Mouse (Mus musculus) hindbrain, embryonic 14.5 days (tissue): ENCODE results near the gene Adm2. TPM values are rescaled to one million over a fixed set of nuclear protein-coding genes. Genes with fewer than 3 reads are reported as not detected.
A peak's percentile ranks its signal among the peaks of the same experiment; 100 is the strongest.

Experiments
- ATAC-seq: fragments of 200-750 bp; cut with Nextera tagmentation; 2 replicates; pipeline ENCODE4 v1.8.0; 2017; ENCODE audit warnings: moderate number of reproducible peaks, mild to moderate bottlenecking, moderate TSS enrichment, moderate library complexity; ENCODE audit not compliant: low FRiP score
- DNase-seq: peaks from one replicate; pipeline ENCODE4 v3.0.0-alpha.2; 2015; ENCODE audit warnings: low spot score
- H3K27ac ChIP-seq: fragments of 300-500 bp; sonication (generic); 2 replicates; pipeline ENCODE4 v1.5.1; 2014; ENCODE audit warnings: mild to moderate bottlenecking, moderate library complexity
- H3K27me3 ChIP-seq: fragments of 300-500 bp; sonication (generic); 2 replicates; pipeline ENCODE4 v1.6.1; 2014; ENCODE audit warnings: mild to moderate bottlenecking, low read length, mixed read lengths; ENCODE audit not compliant: control insufficient read depth, insufficient read depth
- H3K36me3 ChIP-seq: fragments of 300-500 bp; sonication (generic); replicated peaks from 2 replicates; pipeline ENCODE4 v1.6.1; 2014; ENCODE audit not compliant: control insufficient read depth, insufficient read depth
- H3K4me1 ChIP-seq: fragments of 300-500 bp; sonication (generic); replicated peaks from 2 replicates; pipeline ENCODE4 v1.6.1; 2014; ENCODE audit warnings: antibody characterized with exemption, low read length, mixed read lengths; ENCODE audit not compliant: control insufficient read depth, insufficient read depth
- H3K4me2 ChIP-seq: fragments of 300-500 bp; sonication (generic); replicated peaks from 2 replicates; pipeline ENCODE4 v1.6.1; 2014; ENCODE audit warnings: mild to moderate bottlenecking, moderate library complexity
- H3K4me3 ChIP-seq: fragments of 300-500 bp; sonication (generic); replicated peaks from 2 replicates; pipeline ENCODE4 v1.5.1; 2014; ENCODE audit warnings: mild to moderate bottlenecking, low read length
- H3K9ac ChIP-seq: fragments of 300-500 bp; sonication (generic); 2 replicates; pipeline ENCODE4 v1.6.1; 2014
- H3K9me3 ChIP-seq: fragments of 300-500 bp; sonication (generic); 2 replicates; pipeline ENCODE4 v1.6.1; 2016; ENCODE audit warnings: low read length; ENCODE audit not compliant: control insufficient read depth
- WGBS: fragments of 180-500 bp; shearing (Covaris S2); extraction: QIAGEN DNeasy Blood & Tissue Kit; methylation state at CpG from one replicate; pipeline ENCODE4 v1.1.7; 2014; 5-methylcytosine and 5-hydroxymethylcytosine counted together
- microRNA-seq: library from miRNA; unstranded; fragments of <30 nt; microRNA quantifications from one replicate; pipeline ENCODE4, GENCODE M21; 2016
- polyA plus RNA-seq: library from polyadenylated mRNA; unstranded; fragments of >200 nt; fragmentation: Nextera tagmentation; extraction: Ambion mirVana; gene quantifications from 2 replicates; pipeline ENCODE4 v1.2.1, GENCODE M21; 2014

Gene Adm2
- polyA plus RNA-seq, 1 experiment from 2014 or later, result not detected

DNA sequence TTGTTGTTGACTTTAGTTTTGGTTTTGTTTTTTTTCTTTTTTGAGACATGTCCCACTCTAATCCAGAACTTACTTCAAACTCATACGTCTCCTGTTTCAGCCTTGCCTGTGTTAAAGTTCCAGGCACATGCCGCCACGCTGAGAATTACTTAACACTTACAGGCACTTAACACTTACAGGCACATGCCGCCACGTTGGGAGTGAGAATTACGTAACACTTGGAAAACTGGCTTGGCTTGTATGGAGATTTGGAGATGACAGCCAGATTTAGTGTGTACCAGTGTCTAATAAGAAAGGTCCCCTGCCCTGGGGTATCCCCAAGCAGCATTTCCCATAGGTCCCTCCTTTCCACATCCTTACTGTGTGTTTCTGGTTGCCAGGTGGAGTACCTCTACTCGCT, 40.5 kb downstream of the Adm2 start:
- Histone ChIP-seq H3K9me3 (no peaks in the 10 kb centered on the region), H3K36me3 (peaks cover 79% of the 10 kb centered on the region), H3K4me2 (no peak overlapping the region), H3K4me3 (no peak overlapping the region), H3K4me1 (no peaks in the 10 kb centered on the region), H3K27ac (no peak overlapping the region), H3K27me3 (no peaks in the 10 kb centered on the region), H3K9ac (no peak overlapping the region)
- WGBS, result 98% methylated on average over 7 of the region's 7 CpGs
- DNase-seq (no peak), ATAC-seq (no peak)

GRCm38 (mm10) chr15:89365141-89365551, 42.6 kb downstream of the Adm2 start:
- Histone ChIP-seq H3K4me2 (no peak overlapping the region), H3K36me3 (peaks cover 100% of the 10 kb centered on the region), H3K9me3 (no peaks in the 10 kb centered on the region), H3K27me3 (no peaks in the 10 kb centered on the region), H3K27ac (no peak overlapping the region), H3K4me1 (no peaks in the 10 kb centered on the region), H3K9ac (no peak overlapping the region), H3K4me3 (no peak overlapping the region)
- DNase-seq (no peak), ATAC-seq (no peak)
- WGBS, result 95% methylated on average over 4 of the region's 4 CpGs

DNA sequence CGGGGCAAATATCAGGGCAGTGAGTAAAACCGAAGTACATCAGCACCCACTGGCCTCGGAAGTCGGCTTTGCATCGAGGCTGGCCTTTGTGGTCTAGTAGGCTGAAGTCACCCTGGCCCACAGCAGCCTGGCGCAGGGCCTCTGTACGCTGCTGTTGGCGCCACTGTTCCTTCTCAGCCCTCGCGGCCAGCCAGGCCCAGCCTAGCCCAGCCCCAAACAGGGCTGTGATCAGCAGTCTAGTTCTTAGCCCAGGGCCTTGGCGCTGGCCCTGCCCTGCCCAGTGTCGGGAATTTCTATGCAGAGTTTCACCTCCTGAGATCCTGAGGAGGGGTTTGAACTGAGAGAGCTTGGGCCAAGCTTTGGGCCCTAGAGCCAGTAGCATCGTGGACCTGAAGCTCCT, 49.5 kb downstream of the Adm2 start:
- no peaks in the 10 kb centered on the region for H3K9me3 ChIP-seq
- no peak overlapping the region for H3K27ac ChIP-seq
- H3K4me2 ChIP-seq, result no peak overlapping the region
- H3K4me3 ChIP-seq, result no peak overlapping the region
- no peak overlapping the region for H3K9ac ChIP-seq
- DNase-seq, result no peak
- H3K36me3 ChIP-seq, result peaks cover 52% of the 10 kb centered on the region
- H3K4me1 ChIP-seq, result peaks cover 15% of the 10 kb centered on the region
- ATAC-seq, result no peak
- H3K27me3 ChIP-seq, result peaks cover 13% of the 10 kb centered on the region
- 91% methylated on average over 13 of the region's 13 CpGs for WGBS

DNA sequence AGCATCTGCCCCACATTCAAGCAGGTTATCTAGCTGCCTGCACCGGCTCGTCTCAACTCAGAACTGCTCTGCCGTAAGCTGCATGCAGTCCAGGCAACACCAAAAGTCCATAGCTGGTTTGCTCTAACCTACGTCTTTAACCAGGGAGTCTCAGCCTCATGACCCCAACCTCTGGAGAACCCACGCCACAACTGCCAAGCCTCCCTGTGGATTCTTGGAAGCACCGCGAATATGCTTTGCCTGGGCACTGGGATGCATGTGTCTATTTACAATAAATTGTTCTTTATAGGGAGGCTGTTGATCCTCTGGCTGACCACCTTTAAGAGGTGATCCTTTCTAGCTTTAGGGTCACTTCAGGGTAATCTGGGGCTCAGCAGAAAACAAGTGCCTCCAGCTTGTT, 50.0 kb downstream of the Adm2 start:
- DNase-seq (no peak), ATAC-seq (no peak)
- Histone ChIP-seq H3K36me3 (peaks cover 48% of the 10 kb centered on the region), H3K9me3 (no peaks in the 10 kb centered on the region), H3K4me2 (peak overlapping the region; percentile 70), H3K4me1 (peaks cover 15% of the 10 kb centered on the region), H3K4me3 (peak overlapping the region; percentile 61), H3K27me3 (peaks cover 18% of the 10 kb centered on the region), H3K27ac (no peak overlapping the region), H3K9ac (peak overlapping the region; percentile 77)
- WGBS, result 84% methylated on average over 7 of the region's 7 CpGs

DNA sequence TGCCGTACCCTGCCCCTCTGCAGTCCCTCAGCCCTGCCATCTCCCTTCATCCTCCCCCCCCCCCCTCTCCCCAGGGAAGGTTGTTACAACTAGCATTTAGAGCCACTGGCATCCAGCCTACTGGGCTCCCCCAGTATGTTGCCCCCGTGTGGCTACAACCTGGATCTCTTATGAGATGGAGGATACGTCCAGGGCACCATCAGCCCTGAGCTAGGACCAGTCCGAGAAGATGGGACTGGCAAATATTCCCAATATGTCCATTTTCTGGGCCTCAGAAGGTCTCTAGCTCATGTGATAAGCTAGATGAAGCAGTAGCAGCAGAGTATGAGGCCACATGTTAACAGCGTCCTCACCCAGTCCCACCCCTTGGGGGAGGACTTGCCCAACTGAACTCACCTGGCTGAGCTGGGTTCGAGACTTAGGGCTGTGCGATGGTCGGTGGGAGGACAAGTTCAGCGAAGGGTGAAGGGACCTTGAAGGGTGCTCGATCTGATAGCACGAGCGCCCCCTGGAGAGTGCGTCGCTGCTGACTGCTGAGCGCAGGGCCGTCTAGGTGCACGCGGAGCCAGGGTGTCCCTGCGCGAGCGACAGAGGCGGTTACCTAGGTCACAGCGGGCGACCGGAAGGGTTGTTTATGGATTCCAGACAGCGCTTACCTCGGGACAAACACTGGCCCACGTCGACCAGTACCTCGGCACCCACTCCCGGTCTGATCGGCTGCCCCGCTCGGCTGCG, 50.7 kb downstream of the Adm2 start:
- 2% methylated on average over 35 of the region's 35 CpGs for WGBS
- Histone ChIP-seq H3K27ac (peak overlapping the region; percentile 91), H3K36me3 (peaks cover 41% of the 10 kb centered on the region), H3K4me3 (peak overlapping the region; percentile 61), H3K4me2 (peak overlapping the region; percentile 70), H3K9ac (peak overlapping the region; percentile 77), H3K27me3 (peaks cover 25% of the 10 kb centered on the region), H3K9me3 (no peaks in the 10 kb centered on the region), H3K4me1 (peaks cover 15% of the 10 kb centered on the region)
- DNase-seq (peak; percentile 74), ATAC-seq (peak; percentile 74)

DNA sequence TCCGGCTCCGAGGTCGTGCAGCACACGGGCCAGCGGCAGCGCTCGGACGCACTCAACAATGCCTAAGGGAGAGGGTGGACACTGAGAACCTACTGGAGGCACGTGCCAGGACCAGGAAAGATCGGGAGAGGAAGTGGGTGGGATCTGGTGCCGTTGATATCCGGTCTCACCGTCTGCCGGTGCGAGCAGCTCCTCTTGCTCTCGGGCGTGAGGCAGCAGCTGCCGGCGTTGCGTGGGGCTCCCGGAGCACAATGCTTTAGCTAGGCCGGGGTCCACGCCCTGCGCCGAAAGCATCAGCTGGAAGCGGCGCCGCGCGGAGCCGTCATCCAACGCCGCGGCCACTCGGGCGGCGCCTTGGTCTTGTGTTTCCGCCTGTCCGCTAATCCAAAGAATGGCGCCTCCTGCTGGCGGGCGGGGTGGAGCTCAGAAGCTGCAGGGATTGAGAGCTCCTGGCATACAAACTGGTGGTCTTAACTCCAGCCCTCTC, 51.3 kb downstream of the Adm2 start, which contains the start of gene Sco2:
Gene Sco2 (minus strand): TSS at position 85 of the 487 bp plus-strand sequence.
- peak within 1 kb of the TSS; percentile 61 for H3K4me3 ChIP-seq
- WGBS, result under 1% methylated on average over 42 of the region's 42 CpGs
- H3K36me3 ChIP-seq, result peaks cover 35% of the 10 kb centered on the region
- H3K9me3 ChIP-seq, result no peaks in the 10 kb centered on the region
- peak within 1 kb of the TSS; percentile 70 for H3K4me2 ChIP-seq
- H3K4me1 ChIP-seq, result peaks cover 20% of the 10 kb centered on the region
- ATAC-seq (peak; percentile 87), DNase-seq (peak; percentile 92)
- peak within 1 kb of the TSS; percentile 91 for H3K27ac ChIP-seq
- peaks cover 31% of the 10 kb centered on the region for H3K27me3 ChIP-seq
- peak within 1 kb of the TSS; percentile 77 for H3K9ac ChIP-seq

Small RNA genes within 50 kb of the gene (microRNA-seq; reads per million reads assigned to microRNA genes)
- gene Mir6959, result 0.65 reads per million

Other genes with a start within 250 kb of the Adm2 start
- gene Trabd, start 247.6 kb upstream of the Adm2 start, polyA plus RNA-seq, result 34.2 and 41.0 TPM in 2 replicates
- gene Selenoo, start 233.6 kb upstream of the Adm2 start, polyA plus RNA-seq, result 22.2 and 23.0 TPM in 2 replicates
- 17.2 and 19.1 TPM in 2 replicates for gene Tubgcp6, start 199.6 kb upstream of the Adm2 start, polyA plus RNA-seq
- gene Hdac10, start 194.0 kb upstream of the Adm2 start, polyA plus RNA-seq, result 17.0 and 19.1 TPM in 2 replicates
- gene Mapk12, start 182.0 kb upstream of the Adm2 start, polyA plus RNA-seq, result 3.3 and 4.0 TPM in 2 replicates
- gene Mapk11, start 173.1 kb upstream of the Adm2 start, polyA plus RNA-seq, result 20.4 and 22.4 TPM in 2 replicates
- gene Plxnb2, start 141.9 kb upstream of the Adm2 start, polyA plus RNA-seq, result 99.2 and 101 TPM in 2 replicates
- 71.4 and 71.6 TPM in 2 replicates for gene Dennd6b, start 126.2 kb upstream of the Adm2 start, polyA plus RNA-seq
- 78.2 and 84.0 TPM in 2 replicates for gene Ppp6r2, start 111.2 kb upstream of the Adm2 start, polyA plus RNA-seq
- gene Sbf1, start 7.4 kb upstream of the Adm2 start, polyA plus RNA-seq, result 99.8 and 105 TPM in 2 replicates
- gene Miox, start 11.7 kb downstream of the Adm2 start, polyA plus RNA-seq, result not detected in 2 replicates
- 24.2 and 24.6 TPM in 2 replicates for gene Lmf2, start 32.9 kb downstream of the Adm2 start, polyA plus RNA-seq
- 94.7 and 112 TPM in 2 replicates for gene Ncaph2, start 33.0 kb downstream of the Adm2 start, polyA plus RNA-seq
- gene Sco2, start 51.1 kb downstream of the Adm2 start, polyA plus RNA-seq, result 19.5 and 20.5 TPM in 2 replicates
- 2.2 and 3.0 TPM in 2 replicates for gene Tymp, start 54.3 kb downstream of the Adm2 start, polyA plus RNA-seq
- gene Odf3b, start 56.6 kb downstream of the Adm2 start, polyA plus RNA-seq, result 1.3 and 5.5 TPM in 2 replicates
- gene Klhdc7b, start 62.2 kb downstream of the Adm2 start, polyA plus RNA-seq, result 0.07 TPM in 1 of 2 replicates, not detected in the other
- gene Syce3, start 87.8 kb downstream of the Adm2 start, polyA plus RNA-seq, result not detected in 2 replicates
- 1.2 TPM in 2 replicates for gene Cpt1b, start 103.1 kb downstream of the Adm2 start, polyA plus RNA-seq
- 2.7 and 3.2 TPM in 2 replicates for gene C730034F03Rik, start 106.9 kb downstream of the Adm2 start, polyA plus RNA-seq
- gene Gm44502, start 107.0 kb downstream of the Adm2 start, polyA plus RNA-seq, result not detected in 2 replicates
- gene Chkb, start 107.2 kb downstream of the Adm2 start, polyA plus RNA-seq, result 71.2 and 76.3 TPM in 2 replicates
- 62.8 and 66.3 TPM in 2 replicates for gene Mapk8ip2, start 131.2 kb downstream of the Adm2 start, polyA plus RNA-seq
- gene Arsa, start 154.7 kb downstream of the Adm2 start, polyA plus RNA-seq, result 20.7 and 22.3 TPM in 2 replicates
- gene Shank3, start 176.9 kb downstream of the Adm2 start, polyA plus RNA-seq, result 8.6 and 9.6 TPM in 2 replicates
- 1.0 and 1.8 TPM in 2 replicates for gene Acr, start 245.6 kb downstream of the Adm2 start, polyA plus RNA-seq